Mouse (Mus musculus) urinary bladder, postnatal 14 days (tissue): ENCODE results near the gene Cdh22.

Experiments
- DNase-seq: peaks from one replicate; pipeline ENCODE4 v3.0.0; 2021; ENCODE audit warnings: low spot score

Gene Cdh22

GRCm38 (mm10) chr2:165250903-165251302 lies 16.2 kb upstream of the Cdh22 start:
- no peak for DNase-seq

- no peak for DNase-seq
These were observed 14.3 kb upstream of the Cdh22 start for GRCm38 (mm10) chr2:165248967-165249366.

GRCm38 (mm10) chr2:165246349-165246748 lies 11.7 kb upstream of the Cdh22 start:
- no peak for DNase-seq

- DNase-seq = no peak
These were observed 8.6 kb upstream of the Cdh22 start for GRCm38 (mm10) chr2:165243122-165243720.

GRCm38 (mm10) chr2:165242575-165242974 lies 7.9 kb upstream of the Cdh22 start:
- no peak for DNase-seq

- DNase-seq = no peak
These were observed 7.1 kb upstream of the Cdh22 start for GRCm38 (mm10) chr2:165241786-165242185.

GRCm38 (mm10) chr2:165240371-165240770 lies 5.7 kb upstream of the Cdh22 start:
- DNase-seq = no peak

GRCm38 (mm10) chr2:165239533-165240144 lies 5.0 kb upstream of the Cdh22 start:
- peak; percentile 9 for DNase-seq

- peak; percentile 34 for DNase-seq
These were observed 3.9 kb upstream of the Cdh22 start for GRCm38 (mm10) chr2:165238416-165239145.

GRCm38 (mm10) chr2:165234291-165234612 lies 401 bp downstream of the Cdh22 start:
- no peak for DNase-seq

- peak; percentile 52 for DNase-seq
These were observed 962 bp downstream of the Cdh22 start for GRCm38 (mm10) chr2:165233491-165234290.

GRCm38 (mm10) chr2:165229050-165229449 lies 5.6 kb downstream of the Cdh22 start:
- DNase-seq = no peak

GRCm38 (mm10) chr2:165223837-165224236 lies 10.8 kb downstream of the Cdh22 start:
- no peak for DNase-seq

GRCm38 (mm10) chr2:165221952-165222351 lies 12.7 kb downstream of the Cdh22 start:
- DNase-seq = no peak

GRCm38 (mm10) chr2:165220347-165220945 lies 14.2 kb downstream of the Cdh22 start:
- no peak for DNase-seq

- no peak for DNase-seq
These were observed 15.7 kb downstream of the Cdh22 start for GRCm38 (mm10) chr2:165218954-165219353.

- no peak for DNase-seq
These were observed 17.1 kb downstream of the Cdh22 start for GRCm38 (mm10) chr2:165217361-165218149.

- peak; percentile 31 for DNase-seq
These were observed 19.3 kb downstream of the Cdh22 start for GRCm38 (mm10) chr2:165215103-165215951.

- DNase-seq = no peak
These were observed 23.1 kb downstream of the Cdh22 start for GRCm38 (mm10) chr2:165211426-165212079.

GRCm38 (mm10) chr2:165210948-165211347 lies 23.7 kb downstream of the Cdh22 start:
- no peak for DNase-seq
